13 mouse cellular contexts compared by ENCODE assay signal in the genomic region with DNA sequence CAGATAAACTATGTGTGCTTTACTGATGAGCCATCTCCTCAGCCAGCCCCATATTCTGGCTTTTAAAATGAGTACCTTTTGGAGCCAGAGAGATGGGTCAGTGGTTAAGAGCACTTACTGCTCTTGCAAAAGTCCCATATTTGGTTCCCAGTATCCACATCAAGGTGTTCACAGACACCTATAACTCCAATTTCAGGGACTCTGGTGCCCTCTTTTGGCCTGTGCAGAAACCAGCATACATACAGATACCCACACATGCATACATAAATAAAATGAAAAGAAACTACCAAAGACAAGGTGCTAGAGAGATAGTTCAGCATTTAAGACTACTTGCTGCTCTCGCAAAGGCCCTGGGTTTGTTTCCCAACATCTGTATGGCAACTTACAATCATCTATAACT. TPM values are rescaled to one million over a fixed set of nuclear protein-coding genes. Genes with fewer than 3 reads are reported as not detected.
A peak's percentile ranks its signal among the peaks of the same experiment; 100 is the strongest.
DNase-seq lines count a peak whose midpoint lies in the region; ATAC-seq and TF ChIP-seq lines count a peak whose summit lies in the region.
"Had no signal": no experiment of that assay in that cellular context is flagged by ENCODE, and none has a peak within 500 bp of the region (broad histone marks: within the 10 kb centered on the region; RNA-seq: fewer than 3 reads in every experiment).

No protein-coding gene starts in this region.

- DNase-seq in liver, adult 2 months (ENCODE audit: extremely low read depth, low read depth, low spot score): peak; percentile 63
- no peak for DNase-seq in liver, embryonic 11.5 days (ENCODE audit: low spot score)
- peak; percentile 16 for DNase-seq in CH12.LX (ENCODE audit: extremely low read depth)
- DNase-seq in c-Kit-positive CD71-positive TER-119-positive erythroid progenitor cells, embryonic 14.5 days (ENCODE audit: low spot score): peak; percentile 19
- no peak for DNase-seq in Muller cell, postnatal 12 days (ENCODE audit: inconsistent ontology term)
- no peak for DNase-seq in layer of hippocampus, postnatal 36 days
- DNase-seq: cerebellum, postnatal 10 days; heart, adult 11 months; thymus, postnatal 36 days had no signal

- H3K4me3 ChIP-seq in hindbrain, embryonic 13.5 days: no peak overlapping the region
- no peak overlapping the region for H3K4me3 ChIP-seq in hindbrain, embryonic 16.5 days (ENCODE audit: low read length)
- no peak overlapping the region for H3K4me3 ChIP-seq in liver, adult 2 months (ENCODE audit: insufficient read depth, low read depth, low read length)
- no peak overlapping the region for H3K4me3 ChIP-seq in liver, embryonic 11.5 days (ENCODE audit: low read depth, low read length)
- no peak overlapping the region for H3K4me3 ChIP-seq in CH12.LX (replicated peaks in 1 of 3; ENCODE audit: low read depth in 2 of 3, low read length in 2 of 3, poor library complexity in 1 of 3)
- H3K4me3 ChIP-seq: forebrain, embryonic 12.5 days had no signal

- no peak overlapping the region for H3K9ac ChIP-seq in hindbrain, embryonic 13.5 days
- H3K9ac ChIP-seq in hindbrain, embryonic 16.5 days (ENCODE audit: low read depth, low read length): no peak overlapping the region
- H3K9ac ChIP-seq in liver, adult 2 months (ENCODE audit: low read depth, low read length): no peak overlapping the region
- H3K9ac ChIP-seq in liver, embryonic 11.5 days (ENCODE audit: low read depth, low read length): no peak overlapping the region
- no peak overlapping the region for H3K9ac ChIP-seq in CH12.LX (ENCODE audit: insufficient read depth, low read depth)
- H3K9ac ChIP-seq: forebrain, embryonic 12.5 days had no signal

- TF ChIP-seq EP300 in CH12.LX (IDR thresholded peaks at IDR 0.05; ENCODE audit: low read length): no peak

- no peak for TF ChIP-seq POLR2A in liver, adult 2 months (IDR thresholded peaks at IDR 0.05; ENCODE audit: extremely low read depth, insufficient read depth, low read length)
- no peak for TF ChIP-seq POLR2A in CH12.LX (IDR thresholded peaks at IDR 0.05; ENCODE audit: low read depth, low read length)

- no peaks in the 10 kb centered on the region for H3K36me3 ChIP-seq in hindbrain, embryonic 13.5 days
- no peaks in the 10 kb centered on the region for H3K36me3 ChIP-seq in hindbrain, embryonic 16.5 days (ENCODE audit: control insufficient read depth, insufficient read depth, low read length)
- H3K36me3 ChIP-seq in liver, adult 2 months (ENCODE audit: control insufficient read depth, insufficient read depth, low read length): no peaks in the 10 kb centered on the region
- no peaks in the 10 kb centered on the region for H3K36me3 ChIP-seq in liver, embryonic 11.5 days (ENCODE audit: control insufficient read depth, insufficient read depth, low read length)
- H3K36me3 ChIP-seq in CH12.LX (replicated peaks in 1 of 2; ENCODE audit: control insufficient read depth in 1 of 2, insufficient read depth in 1 of 2, low read length in 1 of 2): no peaks in the 10 kb centered on the region
- H3K36me3 ChIP-seq: forebrain, embryonic 12.5 days had no signal

- H3K9me3 ChIP-seq in hindbrain, embryonic 13.5 days: no peaks in the 10 kb centered on the region
- H3K9me3 ChIP-seq in hindbrain, embryonic 16.5 days (ENCODE audit: control insufficient read depth, low read length): no peaks in the 10 kb centered on the region
- H3K9me3 ChIP-seq in liver, embryonic 11.5 days (ENCODE audit: control insufficient read depth, low read length): no peaks in the 10 kb centered on the region
- H3K9me3 ChIP-seq in CH12.LX (replicated peaks; ENCODE audit: low read length): peaks cover 2% of the 10 kb centered on the region
- H3K9me3 ChIP-seq: forebrain, embryonic 12.5 days had no signal

- WGBS in hindbrain, embryonic 13.5 days: 96% methylated on average over 1 of the region's 1 CpGs
- 95% methylated on average over 1 of the region's 1 CpGs for WGBS in hindbrain, embryonic 16.5 days
- WGBS in liver, adult 2 months: 100% methylated on average over 1 of the region's 1 CpGs
- WGBS in liver, embryonic 11.5 days: 81% methylated on average over 1 of the region's 1 CpGs

- in situ Hi-C loops in CH12.LX (cut with MboI; ENCODE audit: low pct_ligation_motif_present, low pct_unique_long_range_greater_than_20kb, low sequenced_read_pairs): no loop called here

- H3K27ac ChIP-seq in hindbrain, embryonic 13.5 days: peak overlapping the region; percentile 83; the same call in 1 of the 2 replicates
- H3K27ac ChIP-seq in hindbrain, embryonic 16.5 days (ENCODE audit: low read depth, low read length): no peak overlapping the region
- H3K27ac ChIP-seq in liver, adult 2 months (replicated peaks; ENCODE audit: insufficient read depth, low read depth, low read length): no peak overlapping the region
- H3K27ac ChIP-seq in liver, embryonic 11.5 days (ENCODE audit: low read depth, low read length): no peak overlapping the region
- no peak overlapping the region for H3K27ac ChIP-seq in CH12.LX (ENCODE audit: insufficient read depth, low read depth)
- H3K27ac ChIP-seq: forebrain, embryonic 12.5 days had no signal

- no peaks in the 10 kb centered on the region for H3K79me2 ChIP-seq in liver, adult 2 months (ENCODE audit: control insufficient read depth, insufficient read depth, low read length)
- H3K79me2 ChIP-seq in CH12.LX (replicated peaks; ENCODE audit: control insufficient read depth, extremely low read depth, insufficient read depth, poor library complexity, severe bottlenecking): no peaks in the 10 kb centered on the region

- ATAC-seq in hindbrain, embryonic 13.5 days (ENCODE audit: low FRiP score): no peak
- no peak for ATAC-seq in hindbrain, embryonic 16.5 days
- no peak for ATAC-seq in liver, embryonic 11.5 days (replicated peaks; ENCODE audit: low FRiP score)

- no peak overlapping the region for H3K4me2 ChIP-seq in hindbrain, embryonic 13.5 days
- no peak overlapping the region for H3K4me2 ChIP-seq in hindbrain, embryonic 16.5 days (ENCODE audit: low read length)
- H3K4me2 ChIP-seq in liver, embryonic 11.5 days: no peak overlapping the region
- H3K4me2 ChIP-seq in CH12.LX (ENCODE audit: insufficient read depth, low read depth, poor library complexity, severe bottlenecking): no peak overlapping the region
- H3K4me2 ChIP-seq: forebrain, embryonic 12.5 days; midbrain, embryonic 11.5 days had no signal

- H3K4me1 ChIP-seq in hindbrain, embryonic 13.5 days (replicated peaks): peaks cover 31% of the 10 kb centered on the region
- peaks cover 23% of the 10 kb centered on the region for H3K4me1 ChIP-seq in hindbrain, embryonic 16.5 days (ENCODE audit: control insufficient read depth, insufficient read depth, low read depth, low read length)
- H3K4me1 ChIP-seq in liver, adult 2 months (ENCODE audit: control insufficient read depth, insufficient read depth, low read length): peaks cover 4% of the 10 kb centered on the region; the same call in 1 of the 2 replicates
- H3K4me1 ChIP-seq in liver, embryonic 11.5 days (replicated peaks; ENCODE audit: control insufficient read depth, insufficient read depth, low read length): no peaks in the 10 kb centered on the region
- H3K4me1 ChIP-seq in CH12.LX (ENCODE audit: control insufficient read depth in 1 of 2, insufficient read depth in 2 of 2): peaks cover 0 to 5% of the 10 kb centered on the region in 2 experiments; a peak in 2 of 4 replicates

- peak; percentile 72 for TF ChIP-seq RAD21 in CH12.LX (IDR thresholded peaks at IDR 0.05; ENCODE audit: low read depth, low read length)

- H3K27me3 ChIP-seq in hindbrain, embryonic 13.5 days: no peaks in the 10 kb centered on the region
- H3K27me3 ChIP-seq in hindbrain, embryonic 16.5 days (replicated peaks; ENCODE audit: control insufficient read depth, insufficient read depth, low read length): no peaks in the 10 kb centered on the region
- H3K27me3 ChIP-seq in liver, adult 2 months (ENCODE audit: control insufficient read depth, insufficient read depth, low read length): no peaks in the 10 kb centered on the region
- H3K27me3 ChIP-seq in liver, embryonic 11.5 days (replicated peaks; ENCODE audit: control insufficient read depth, insufficient read depth, low read length): no peaks in the 10 kb centered on the region
- peaks cover 2% of the 10 kb centered on the region for H3K27me3 ChIP-seq in CH12.LX (replicated peaks)
- H3K27me3 ChIP-seq: forebrain, embryonic 12.5 days had no signal

- peak; percentile 23; the same call in 1 of the 2 replicates for TF ChIP-seq CTCF in liver, adult 2 months (IDR thresholded peaks at IDR 0.05; ENCODE audit: low read depth, low read length)
- TF ChIP-seq CTCF in CH12.LX (conservative IDR thresholded peaks at IDR 0.05 in 1 of 2, IDR thresholded peaks at IDR 0.05 in 1 of 2; ENCODE audit: low read depth in 2 of 2, low read length in 2 of 2): peak in 1 of 2 experiments; percentile 67; a peak in 2 of 4 replicates

- dilution Hi-C loops in CH12.LX (cut with MboI; ENCODE audit: extremely low pct_ligation_motif_present, extremely low pct_unique_long_range_greater_than_20kb, low sequenced_read_pairs): no loop called here

TF ChIP-seq in CH12.LX, 34 proteins besides CTCF, POLR2A, EP300 and RAD21:
- TF ChIP-seq CHD1 (IDR thresholded peaks at IDR 0.05; ENCODE audit: low read depth, low read length) (no peak), MAX (IDR thresholded peaks at IDR 0.05; ENCODE audit: low read length) (no peak), SMC3 (IDR thresholded peaks at IDR 0.05; ENCODE audit: low read depth, low read length) (peak; percentile 33), ZNF384 (IDR thresholded peaks at IDR 0.05; ENCODE audit: low read depth, low read length) (no peak), MAFK (IDR thresholded peaks at IDR 0.05; ENCODE audit: insufficient replicate concordance, low read length) (no peak)

RNA-seq across cellular contexts. Expression of gene Diexf, which starts 46.1 kb away (rescaled TPM):
- 7.1 and 7.4 TPM in 2 replicates for polyA plus RNA-seq in hindbrain, embryonic 13.5 days (2015; fragmentation: Nextera tagmentation; extraction: Ambion mirVana)
- 6.9 and 7.4 TPM in 2 replicates for polyA plus RNA-seq in hindbrain, embryonic 16.5 days (2015; fragmentation: Nextera tagmentation; extraction: Ambion mirVana)
- total RNA-seq in liver, adult 2 months (2014; rRNA removed): 5.2 and 6.2 TPM in 2 replicates
- 8.0 and 11.0 TPM in 2 replicates for polyA plus RNA-seq in liver, adult 2 months (2012; rRNA removed)
- 9.3 and 10.7 TPM in 2 replicates for polyA plus RNA-seq in liver, embryonic 11.5 days (2014; fragmentation: Nextera tagmentation; extraction: Ambion mirVana)
- 17.8 and 20.9 TPM in 2 replicates for total RNA-seq in CH12.LX (2012; rRNA removed)
- 10.7 and 11.4 TPM in 2 replicates for total RNA-seq in CH12.LX (2014; rRNA removed)
- polyA plus RNA-seq in CH12.LX (2012; ENCODE audit: insufficient read length, low read depth): 34.9 and 39.7 TPM in 2 replicates
- total RNA-seq in layer of hippocampus, postnatal 36 days (2021): 10 to 100 TPM; 23.4 to 27.5 TPM

RNA-seq across cellular contexts. Expression of gene Syt14, which starts 48.4 kb away (rescaled TPM):
- polyA plus RNA-seq in hindbrain, embryonic 13.5 days (2015; fragmentation: Nextera tagmentation; extraction: Ambion mirVana): 7.5 and 7.8 TPM in 2 replicates
- 4.5 and 5.7 TPM in 2 replicates for polyA plus RNA-seq in hindbrain, embryonic 16.5 days (2015; fragmentation: Nextera tagmentation; extraction: Ambion mirVana)
- total RNA-seq in liver, adult 2 months (2014; rRNA removed): under 0.01 and 0.20 TPM in 2 replicates
- polyA plus RNA-seq in liver, adult 2 months (2012; rRNA removed): not detected in 2 replicates
- polyA plus RNA-seq in liver, embryonic 11.5 days (2014; fragmentation: Nextera tagmentation; extraction: Ambion mirVana): 2.3 TPM in 2 replicates
- not detected in 2 replicates for total RNA-seq in CH12.LX (2012; rRNA removed)
- total RNA-seq in CH12.LX (2014; rRNA removed): not detected in 2 replicates
- polyA plus RNA-seq in CH12.LX (2012; ENCODE audit: insufficient read length, low read depth): not detected in 2 replicates
- 10 to 100 TPM; 27.2 to 29.0 TPM for total RNA-seq in layer of hippocampus, postnatal 36 days (2021)

Comparison
In these comparisons a context has a peak if more than half of its experiments do, and no peak if none do; other contexts are left out.
1. DNase-seq: peak in liver, adult 2 months (single experiment), CH12.LX (single experiment) and c-Kit-positive CD71-positive TER-119-positive erythroid progenitor cells, embryonic 14.5 days (single experiment); none in liver, embryonic 11.5 days (single experiment), Muller cell, postnatal 12 days (single experiment) and layer of hippocampus, postnatal 36 days (0 of 2).